Mouse (Mus musculus) spleen, adult 2 months (tissue): ENCODE measurements at regions not wholly inside any gene's neighbourhood (a gene's known extent, or its start where the extent isn't known, plus 50 kb on each side); places are given as distances from the start of the nearest gene placed in this dataset.

Experiments used
- CTCF ChIP-seq: fragments of 200-500 bp; IDR thresholded peaks from 2 replicates; pipeline ENCODE4 v1.5.1; 2011; ENCODE audit warnings: mild to moderate bottlenecking, inconsistent platforms; ENCODE audit not compliant: insufficient read depth, insufficient read length, insufficient replicate concordance; ENCODE audit errors: extremely low read depth
- POLR2A ChIP-seq: fragments of 200-500 bp; IDR thresholded peaks from 2 replicates; pipeline ENCODE4 v1.6.1; 2011; ENCODE audit warnings: low read depth, low read length, inconsistent platforms

GRCm38 (mm10) chr6:139027696-139028095, 369.4 kb upstream of the Igbp1b start:
- no peak for TF ChIP-seq CTCF
- no peak for TF ChIP-seq POLR2A
